Mouse (Mus musculus): ENCODE data around the gene Tspan2. TPM values are rescaled to one million over a fixed set of nuclear protein-coding genes. Genes with fewer than 3 reads are reported as not detected.

Gene Tspan2
- polyA plus RNA-seq, 1 experiment: not detected

DNA sequence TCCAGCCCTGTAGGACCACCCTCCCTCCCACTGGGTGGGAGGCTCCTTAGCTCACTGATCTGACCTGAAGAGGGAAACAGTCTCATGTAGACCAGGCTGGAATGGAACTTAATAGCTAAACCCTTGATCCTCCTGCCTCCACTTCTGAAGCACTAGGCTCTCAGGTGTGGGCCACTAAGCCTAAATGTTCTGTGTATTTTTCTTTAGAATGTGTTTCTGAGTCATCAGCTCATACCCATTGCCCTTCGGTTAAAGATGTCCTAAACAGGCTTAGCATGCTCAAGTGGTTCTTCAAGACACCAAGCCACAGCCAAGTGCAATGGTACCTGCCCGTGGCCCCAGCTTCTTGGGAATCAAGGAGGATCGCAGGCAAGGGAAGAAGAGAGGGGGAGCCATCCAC is 17.2 kb downstream of the Tspan2 start:
- H3K4me3 ChIP-seq (ENCODE audit: insufficient read depth, low read depth, low read length): no peak overlapping the region
- TF ChIP-seq POLR2A (IDR thresholded peaks at IDR 0.05; ENCODE audit: insufficient read depth, low read depth, low read length) (no peak), CTCF (IDR thresholded peaks at IDR 0.05; ENCODE audit: insufficient read depth, low read depth, low read length) (no peak)
- no peak overlapping the region for H3K27ac ChIP-seq (ENCODE audit: insufficient read depth, low read depth, low read length)
- WGBS: 91% methylated on average over 3 of the region's 3 CpGs
- peaks cover 9% of the 10 kb centered on the region; the same call in 1 of the 2 replicates for H3K4me1 ChIP-seq (ENCODE audit: control insufficient read depth, insufficient read depth, low read length)

DNA sequence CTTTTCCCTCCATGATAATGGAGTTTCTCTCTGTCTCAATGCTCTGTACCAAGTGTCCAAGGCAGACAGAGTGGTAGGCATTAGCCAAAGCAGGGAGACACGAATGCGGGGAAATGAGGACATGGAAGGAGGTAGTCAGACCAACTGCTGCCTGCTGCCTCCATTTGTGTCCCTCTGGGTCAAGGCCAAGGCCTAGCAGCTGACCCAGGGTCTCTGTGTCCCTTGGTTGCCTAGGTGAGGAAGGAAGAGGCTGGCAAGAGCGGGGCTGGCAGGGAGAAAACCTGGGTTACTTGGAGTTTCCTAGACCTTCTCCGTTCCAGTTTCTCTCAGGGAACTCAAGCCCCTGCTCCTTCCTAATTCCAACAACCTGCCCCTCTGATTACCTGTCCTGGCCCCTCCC is 17.7 kb downstream of the Tspan2 start:
- Histone ChIP-seq H3K4me1 (ENCODE audit: control insufficient read depth, insufficient read depth, low read length) (peaks cover 7% of the 10 kb centered on the region; the same call in 1 of the 2 replicates), H3K27ac (ENCODE audit: insufficient read depth, low read depth, low read length) (no peak overlapping the region), H3K4me3 (ENCODE audit: insufficient read depth, low read depth, low read length) (no peak overlapping the region)
- no peak for TF ChIP-seq CTCF (IDR thresholded peaks at IDR 0.05; ENCODE audit: insufficient read depth, low read depth, low read length)
- no peak for TF ChIP-seq POLR2A (IDR thresholded peaks at IDR 0.05; ENCODE audit: insufficient read depth, low read depth, low read length)
- WGBS: 79% methylated on average over 4 of the region's 4 CpGs

- WGBS: 60% methylated on average over 5 of the region's 5 CpGs
- TF ChIP-seq POLR2A (IDR thresholded peaks at IDR 0.05; ENCODE audit: insufficient read depth, low read depth, low read length): no peak
- TF ChIP-seq CTCF (IDR thresholded peaks at IDR 0.05; ENCODE audit: insufficient read depth, low read depth, low read length): no peak
- peaks cover 6% of the 10 kb centered on the region; the same call in 1 of the 2 replicates for H3K4me1 ChIP-seq (ENCODE audit: control insufficient read depth, insufficient read depth, low read length)
Observed at GRCm38 (mm10) chr3:102752457-102752856, 18.1 kb downstream of the Tspan2 start.

GRCm38 (mm10) chr3:102755801-102756200 is 21.5 kb downstream of the Tspan2 start:
- WGBS: 45% methylated on average over 1 of the region's 1 CpGs
- Histone ChIP-seq H3K4me1 (ENCODE audit: control insufficient read depth, insufficient read depth, low read length) (peaks cover 6% of the 10 kb centered on the region; the same call in 1 of the 2 replicates), H3K27ac (ENCODE audit: insufficient read depth, low read depth, low read length) (no peak overlapping the region), H3K4me3 (ENCODE audit: insufficient read depth, low read depth, low read length) (no peak overlapping the region)
- TF ChIP-seq CTCF (IDR thresholded peaks at IDR 0.05; ENCODE audit: insufficient read depth, low read depth, low read length) (no peak), POLR2A (IDR thresholded peaks at IDR 0.05; ENCODE audit: insufficient read depth, low read depth, low read length) (no peak)

More at GRCm38 (mm10) chr3:102752457-102752856, 18.1 kb downstream of the Tspan2 start:
- Histone ChIP-seq H3K27ac (ENCODE audit: insufficient read depth, low read depth, low read length) (no peak overlapping the region), H3K4me3 (ENCODE audit: insufficient read depth, low read depth, low read length) (no peak overlapping the region)

- H3K4me3 ChIP-seq (ENCODE audit: insufficient read depth, low read depth, low read length): no peak overlapping the region
- H3K4me1 ChIP-seq (ENCODE audit: control insufficient read depth, insufficient read depth, low read length): peaks cover 6% of the 10 kb centered on the region; the same call in 1 of the 2 replicates
- WGBS: 63% methylated on average over 6 of the region's 6 CpGs
- TF ChIP-seq POLR2A (IDR thresholded peaks at IDR 0.05; ENCODE audit: insufficient read depth, low read depth, low read length) (no peak), CTCF (IDR thresholded peaks at IDR 0.05; ENCODE audit: insufficient read depth, low read depth, low read length) (no peak)
- H3K27ac ChIP-seq (ENCODE audit: insufficient read depth, low read depth, low read length): no peak overlapping the region
Observed at GRCm38 (mm10) chr3:102757019-102757418, 22.7 kb downstream of the Tspan2 start.

- WGBS: 85% methylated on average over 3 of the region's 3 CpGs
- Histone ChIP-seq H3K27ac (ENCODE audit: insufficient read depth, low read depth, low read length) (no peak overlapping the region), H3K4me1 (ENCODE audit: control insufficient read depth, insufficient read depth, low read length) (peaks cover 4% of the 10 kb centered on the region; the same call in 1 of the 2 replicates), H3K4me3 (ENCODE audit: insufficient read depth, low read depth, low read length) (no peak overlapping the region)
- no peak for TF ChIP-seq POLR2A (IDR thresholded peaks at IDR 0.05; ENCODE audit: insufficient read depth, low read depth, low read length)
- TF ChIP-seq CTCF (IDR thresholded peaks at IDR 0.05; ENCODE audit: insufficient read depth, low read depth, low read length): no peak
Observed at GRCm38 (mm10) chr3:102760236-102760635, 25.9 kb downstream of the Tspan2 start.

- Histone ChIP-seq H3K27ac (ENCODE audit: insufficient read depth, low read depth, low read length) (no peak overlapping the region), H3K4me3 (ENCODE audit: insufficient read depth, low read depth, low read length) (no peak overlapping the region), H3K4me1 (ENCODE audit: control insufficient read depth, insufficient read depth, low read length) (peaks cover 2% of the 10 kb centered on the region; the same call in 1 of the 2 replicates)
- no peak for TF ChIP-seq CTCF (IDR thresholded peaks at IDR 0.05; ENCODE audit: insufficient read depth, low read depth, low read length)
- TF ChIP-seq POLR2A (IDR thresholded peaks at IDR 0.05; ENCODE audit: insufficient read depth, low read depth, low read length): no peak
- 61% methylated on average over 3 of the region's 3 CpGs for WGBS
Observed at GRCm38 (mm10) chr3:102762388-102762787, 28.1 kb downstream of the Tspan2 start.

GRCm38 (mm10) chr3:102763713-102764400 is 29.5 kb downstream of the Tspan2 start:
- Histone ChIP-seq H3K4me3 (ENCODE audit: insufficient read depth, low read depth, low read length) (no peak overlapping the region), H3K27ac (ENCODE audit: insufficient read depth, low read depth, low read length) (no peak overlapping the region), H3K4me1 (ENCODE audit: control insufficient read depth, insufficient read depth, low read length) (peaks cover 2% of the 10 kb centered on the region; the same call in 1 of the 2 replicates)
- TF ChIP-seq CTCF (IDR thresholded peaks at IDR 0.05; ENCODE audit: insufficient read depth, low read depth, low read length) (no peak), POLR2A (IDR thresholded peaks at IDR 0.05; ENCODE audit: insufficient read depth, low read depth, low read length) (no peak)
- 41% methylated on average over 10 of the region's 10 CpGs for WGBS

GRCm38 (mm10) chr3:102764850-102765249 is 30.5 kb downstream of the Tspan2 start:
- H3K4me3 ChIP-seq (ENCODE audit: insufficient read depth, low read depth, low read length): no peak overlapping the region
- TF ChIP-seq CTCF (IDR thresholded peaks at IDR 0.05; ENCODE audit: insufficient read depth, low read depth, low read length) (no peak), POLR2A (IDR thresholded peaks at IDR 0.05; ENCODE audit: insufficient read depth, low read depth, low read length) (no peak)
- H3K27ac ChIP-seq (ENCODE audit: insufficient read depth, low read depth, low read length): no peak overlapping the region
- peaks cover 2% of the 10 kb centered on the region; the same call in 1 of the 2 replicates for H3K4me1 ChIP-seq (ENCODE audit: control insufficient read depth, insufficient read depth, low read length)
- WGBS: 94% methylated on average over 7 of the region's 7 CpGs

All from olfactory bulb, adult 2 months (tissue).